Mouse (Mus musculus) left cerebral cortex, postnatal 4 days (tissue): Measurements from ENCODE around the gene Luzp2. TPM values are rescaled to one million over a fixed set of nuclear protein-coding genes. Genes with fewer than 3 reads are reported as not detected.
A peak's percentile ranks its signal among the peaks of the same experiment; 100 is the strongest.
"Not testable (repeated sequence)": the region's sequence is repeated elsewhere in the genome, so short reads cannot be mapped to it uniquely, and the experiment has no call there.

Experiments
- DNase-seq: peaks from one replicate; pipeline ENCODE4 v3.0.0-alpha.2; 2022
- intact Hi-C: fragments of 180-260 bp; cut with DNase I; formaldehyde crosslinking; loops from one replicate; pipeline ENCODE4 v1.15.1; 2025
- total RNA-seq, 2 experiments: library from RNA; stranded (reverse); gene quantifications; 2 replicates each; pipeline ENCODE4 v1.2.3; 2021

The Luzp2 gene
- total RNA-seq, 2 experiments from 2014 or later, result 66.9 to 67.9 TPM

DNA sequence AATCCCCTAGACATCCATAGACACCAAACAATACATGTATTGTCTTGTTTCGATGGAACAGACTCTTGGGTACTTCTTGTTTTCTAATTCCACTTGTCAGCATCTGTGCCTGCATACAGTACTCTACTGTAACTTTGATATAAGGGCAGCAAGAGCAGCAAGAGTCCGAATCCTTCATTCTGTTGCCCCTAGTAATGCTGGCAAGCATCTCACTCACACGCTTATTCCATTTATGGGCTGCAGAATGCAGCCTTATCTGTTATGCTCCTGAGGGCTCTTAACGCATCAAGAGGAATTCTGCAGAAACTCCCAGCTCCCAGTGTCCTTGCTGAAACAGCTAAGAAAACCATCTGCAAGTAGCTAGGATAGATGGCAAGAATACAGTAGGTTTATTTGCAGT lies 145.3 kb downstream of the Luzp2 start:
- no peak for DNase-seq
- intact Hi-C loops, result no loop called here

DNA sequence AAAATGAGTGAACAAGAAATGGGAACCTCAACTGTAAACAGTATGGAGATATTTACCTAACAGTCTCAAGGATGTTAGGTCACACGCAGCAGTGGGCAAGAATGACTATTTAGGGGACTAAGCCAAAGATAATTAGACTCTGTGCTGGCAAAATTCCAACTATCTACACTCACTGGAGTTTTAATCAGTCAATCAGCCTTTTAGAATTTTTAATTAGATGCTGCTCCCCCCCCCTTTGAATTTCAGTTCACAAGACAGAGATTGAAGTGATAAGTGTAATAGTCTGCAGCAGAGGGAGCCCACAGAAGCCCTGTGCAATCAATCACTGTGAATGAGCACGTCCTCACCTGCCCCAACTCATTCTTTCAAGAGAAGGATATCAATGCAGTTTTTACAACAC lies 165.1 kb downstream of the Luzp2 start:
- intact Hi-C loops, result no loop called here

DNA sequence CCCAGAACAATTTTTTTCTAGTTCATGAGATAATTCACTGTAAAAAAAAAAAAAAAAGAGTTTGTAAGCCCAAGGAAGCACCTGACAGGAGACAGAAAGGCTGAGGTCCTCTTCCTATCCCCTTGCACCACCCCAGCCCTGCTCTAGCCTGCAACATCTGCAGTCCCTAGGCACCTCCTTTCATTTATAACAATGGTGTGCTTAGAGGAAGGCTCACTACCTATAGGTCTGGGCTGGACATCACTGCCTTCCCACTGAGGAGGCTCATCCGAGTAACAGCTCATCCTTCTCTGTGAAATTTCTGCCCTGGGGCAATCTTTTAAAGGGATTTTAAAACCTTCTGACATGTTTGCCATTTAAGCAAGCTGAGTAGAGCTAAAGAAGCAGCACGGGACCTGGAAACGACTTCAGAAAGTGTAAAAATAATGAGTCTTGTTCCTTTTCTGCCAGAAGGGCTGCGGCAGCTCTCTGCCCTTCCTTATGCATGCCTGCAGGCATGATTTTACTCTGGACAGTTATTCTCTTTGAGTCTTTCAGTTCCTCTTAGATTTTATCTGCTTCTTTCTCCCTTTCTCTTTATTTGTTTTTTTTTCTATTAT lies 174.0 kb downstream of the Luzp2 start:
- intact Hi-C loops, result no loop called here
- no peak for DNase-seq

More for the DNA sequence above, 165.1 kb downstream of the Luzp2 start:
- no peak for DNase-seq

DNA sequence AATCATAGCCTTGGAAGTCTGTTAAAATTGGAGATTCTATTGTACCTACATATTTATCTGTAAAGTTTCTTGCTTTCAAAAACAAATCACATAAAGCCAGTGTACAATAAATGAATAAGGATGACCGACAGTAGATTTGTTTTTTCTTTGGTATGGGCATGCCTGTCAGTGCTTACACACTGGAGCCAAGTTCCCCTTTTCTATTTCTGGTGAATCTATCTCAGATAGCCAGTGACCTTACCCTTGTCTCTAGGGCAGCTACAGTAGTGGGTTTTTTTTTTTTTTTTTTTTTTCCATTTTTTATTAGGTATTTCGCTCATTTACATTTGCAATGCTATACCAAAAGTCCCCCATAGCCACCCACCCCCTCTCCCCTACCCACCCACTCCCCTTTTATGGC lies 298.6 kb downstream of the Luzp2 start:
- intact Hi-C loops, DNase-seq: not testable (repeated sequence)

DNA sequence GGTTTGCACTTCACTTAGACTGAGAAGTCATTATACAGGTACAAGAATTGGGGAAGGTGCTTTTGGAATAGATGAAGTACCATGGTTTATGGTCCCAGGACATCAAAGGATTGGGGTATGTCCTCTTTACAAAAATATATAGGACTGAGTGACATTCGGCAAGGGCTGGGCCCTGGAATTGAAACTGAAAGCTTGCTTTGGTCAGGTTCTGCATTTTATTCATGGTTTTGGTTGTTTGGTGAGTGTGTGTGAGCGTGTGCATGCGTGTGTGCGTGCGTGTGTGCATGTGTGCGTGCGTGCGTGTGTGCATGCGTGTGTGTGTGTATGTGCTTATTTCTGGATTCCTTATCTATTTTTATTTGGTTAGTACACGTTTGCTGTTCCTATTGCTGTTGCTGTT lies 353.6 kb downstream of the Luzp2 start:
- intact Hi-C loops, result no loop called here
- DNase-seq, result no peak

DNA sequence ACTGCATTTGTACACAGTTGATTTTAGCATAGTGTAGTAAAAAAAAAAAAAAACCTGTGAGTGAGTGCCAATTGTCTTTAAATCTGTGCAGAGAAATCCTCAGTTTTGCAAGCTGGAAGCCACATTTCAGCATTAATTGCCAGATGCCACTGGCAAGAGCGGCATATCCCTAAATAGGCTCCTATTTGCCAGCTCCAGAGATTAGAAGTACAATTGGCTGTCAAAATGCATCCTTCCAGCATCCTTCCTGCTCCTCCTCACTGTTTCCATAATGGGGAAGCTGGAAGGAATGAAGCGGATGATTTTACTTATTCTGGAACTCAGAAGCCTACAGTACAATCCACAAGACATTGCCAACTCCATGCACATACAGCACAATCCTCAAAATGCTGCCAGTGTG lies 354.2 kb downstream of the Luzp2 start:
- peak; percentile 27 for DNase-seq
- intact Hi-C loops, result no loop called here

DNA sequence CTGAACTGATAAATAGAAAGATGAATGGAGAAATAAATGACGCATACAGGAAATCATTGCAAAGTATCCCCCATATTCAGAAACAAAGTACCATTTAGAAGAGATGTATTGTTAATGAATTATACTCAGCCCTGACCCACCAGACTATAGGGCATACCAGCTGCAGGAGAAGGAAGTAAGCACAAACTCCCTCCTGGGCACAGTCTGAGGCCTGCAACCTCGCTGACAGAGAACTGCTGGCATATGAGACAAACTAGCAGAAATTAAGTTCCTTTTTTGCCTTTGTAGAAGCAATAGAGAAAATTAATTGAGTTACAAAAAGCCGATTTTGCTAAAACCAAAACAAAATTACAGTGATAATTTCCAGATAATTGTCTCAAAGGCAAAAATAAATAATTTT lies 355.4 kb downstream of the Luzp2 start:
- intact Hi-C loops, result no loop called here
- DNase-seq, result no peak

DNA sequence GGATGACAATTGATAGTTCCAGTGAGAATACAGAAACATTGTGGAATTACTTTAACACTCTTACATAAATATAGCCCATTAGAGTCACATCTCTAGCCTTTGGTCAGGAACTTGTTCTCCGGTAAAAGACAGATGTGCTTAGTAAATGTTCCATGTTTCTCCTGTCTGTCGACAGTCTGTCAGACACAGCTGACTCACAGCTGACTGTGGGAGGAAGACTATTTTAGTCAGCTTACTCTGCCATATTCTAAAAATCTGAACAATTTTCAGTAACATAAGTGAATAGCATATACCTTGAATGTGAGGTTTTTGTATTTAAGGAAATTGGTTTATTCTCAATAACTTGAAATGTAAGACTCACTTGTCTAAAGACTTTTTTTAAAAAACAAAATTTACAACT lies 363.5 kb downstream of the Luzp2 start:
- intact Hi-C loops, result no loop called here
- no peak for DNase-seq

DNA sequence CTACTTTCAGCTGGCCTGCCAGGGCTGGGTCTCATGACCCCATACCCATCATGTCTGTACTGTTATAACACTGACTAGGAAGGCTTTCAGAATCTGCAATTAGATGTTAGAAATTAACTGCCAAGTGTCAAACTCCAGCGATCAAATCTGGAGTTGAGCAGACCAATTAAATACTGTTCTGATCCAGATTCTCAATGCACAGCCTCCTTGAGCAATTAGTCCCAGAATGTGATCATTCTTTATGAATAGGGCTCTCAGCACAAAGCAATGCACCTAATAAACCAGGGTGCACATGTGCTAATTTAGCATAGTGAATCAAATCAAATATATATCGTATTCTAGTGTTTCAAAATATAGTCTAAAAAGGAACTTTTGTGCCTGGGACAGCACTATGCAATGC lies 387.7 kb downstream of the Luzp2 start:
- no peak for DNase-seq

DNA sequence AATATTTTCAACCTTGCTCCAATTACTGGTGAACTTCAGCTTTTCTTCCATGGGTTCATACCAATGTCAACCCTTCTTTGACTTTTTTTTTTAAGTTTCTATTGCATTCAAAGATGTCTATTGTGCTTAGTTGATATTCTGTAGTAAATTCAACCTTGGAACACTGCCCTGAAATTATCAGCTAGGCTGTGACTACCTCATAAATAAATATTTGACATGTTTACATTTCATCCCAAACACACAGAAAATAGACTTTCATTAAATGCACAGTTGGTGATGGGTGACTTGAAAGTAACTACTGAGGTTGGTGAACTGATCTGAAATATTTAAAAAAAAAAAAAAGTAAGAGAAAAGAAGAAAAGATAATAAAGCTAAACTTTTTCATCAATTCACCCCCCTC lies 394.1 kb downstream of the Luzp2 start:
- intact Hi-C loops, result no loop called here
- no peak for DNase-seq

More for the DNA sequence above, 387.7 kb downstream of the Luzp2 start:
- intact Hi-C loops, result no loop called here
